Mouse (Mus musculus) limb, embryonic 11.5 days (tissue): ENCODE data around the gene Ttll9. TPM values are rescaled to one million over a fixed set of nuclear protein-coding genes. Genes with fewer than 3 reads are reported as not detected.

Experiments
- ATAC-seq: fragments of 200-750 bp; cut with Nextera tagmentation; 2 replicates; pipeline ENCODE4 v1.8.0; 2017; ENCODE audit warnings: low read depth; ENCODE audit not compliant: insufficient number of reproducible peaks, low FRiP score, low TSS enrichment
- DNase-seq: peaks from one replicate; pipeline ENCODE4 v3.0.0-alpha.2; 2015; ENCODE audit warnings: low spot score
- H3K27ac ChIP-seq: fragments of 300-500 bp; sonication (generic); replicated peaks from 2 replicates; pipeline ENCODE4 v1.5.1; 2014; ENCODE audit warnings: low read depth, mild to moderate bottlenecking, low read length
- H3K27me3 ChIP-seq: fragments of 300-500 bp; sonication (generic); 2 replicates; pipeline ENCODE4 v1.6.1; 2014; ENCODE audit warnings: mild to moderate bottlenecking, low read length, mixed read lengths; ENCODE audit not compliant: control insufficient read depth, insufficient read depth
- H3K36me3 ChIP-seq: fragments of 300-500 bp; sonication (generic); 2 replicates; pipeline ENCODE4 v1.6.1; 2014; ENCODE audit warnings: mild to moderate bottlenecking, low read length, moderate library complexity, mixed read lengths; ENCODE audit not compliant: control insufficient read depth, insufficient read depth
- H3K4me1 ChIP-seq: fragments of 300-500 bp; sonication (generic); 2 replicates; pipeline ENCODE4 v1.6.1; 2014; ENCODE audit warnings: low read length, mixed read lengths; ENCODE audit not compliant: control insufficient read depth, insufficient read depth
- H3K4me2 ChIP-seq: fragments of 300-500 bp; sonication (generic); 2 replicates; pipeline ENCODE4 v1.6.1; 2014; ENCODE audit warnings: low read depth, mild to moderate bottlenecking, moderate library complexity; ENCODE audit not compliant: severe bottlenecking
- H3K4me3 ChIP-seq: fragments of 300-500 bp; sonication (generic); 2 replicates; pipeline ENCODE4 v1.5.1; 2014; ENCODE audit warnings: low read depth, low read length
- H3K9ac ChIP-seq: fragments of 300-500 bp; sonication (generic); 2 replicates; pipeline ENCODE4 v1.6.1; 2014; ENCODE audit warnings: mild to moderate bottlenecking, low read length
- H3K9me3 ChIP-seq: fragments of 300-500 bp; sonication (generic); 2 replicates; pipeline ENCODE4 v1.6.1; 2016; ENCODE audit warnings: low read length; ENCODE audit not compliant: control insufficient read depth
- WGBS: fragments of 180-500 bp; shearing (Covaris S2); extraction: QIAGEN DNeasy Blood & Tissue Kit; methylation state at CpG from one replicate; pipeline ENCODE4 v1.1.7; 2014; 5-methylcytosine and 5-hydroxymethylcytosine counted together
- polyA plus RNA-seq: library from polyadenylated mRNA; unstranded; fragments of >200 nt; fragmentation: Nextera tagmentation; extraction: Ambion mirVana; gene quantifications from 2 replicates; pipeline ENCODE4 v1.2.1, GENCODE M21; 2014

The Ttll9 gene
- polyA plus RNA-seq, 1 experiment from 2014 or later = 0.35 TPM

DNA sequence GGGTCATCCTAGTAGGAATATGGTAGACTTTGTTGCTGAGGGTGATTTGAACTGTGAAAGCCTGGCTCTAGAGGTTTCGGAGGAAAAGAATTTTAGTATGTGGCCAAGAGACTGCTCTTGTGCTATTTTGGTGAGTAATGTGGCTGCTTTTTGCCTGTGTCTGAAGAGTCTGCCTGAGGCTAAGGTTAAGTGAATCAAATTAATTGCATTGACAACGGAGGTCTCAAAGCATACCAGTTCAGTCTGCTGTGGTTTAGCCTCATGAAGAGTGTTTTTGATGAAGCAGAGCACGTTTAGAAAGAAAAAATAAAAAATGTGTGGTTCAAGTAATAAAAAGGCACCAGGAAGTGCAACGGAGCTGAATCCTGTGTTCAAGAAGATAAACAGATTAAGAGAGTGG is 3.3 kb downstream of the Ttll9 start:
- H3K27me3 ChIP-seq = no peaks in the 10 kb centered on the region
- no peaks in the 10 kb centered on the region for H3K36me3 ChIP-seq
- H3K4me2 ChIP-seq = no peak overlapping the region
- ATAC-seq (no peak), DNase-seq (no peak)
- H3K27ac ChIP-seq = no peak overlapping the region
- 71% methylated on average over 4 of the region's 4 CpGs for WGBS
- no peaks in the 10 kb centered on the region for H3K4me1 ChIP-seq
- no peak overlapping the region for H3K9ac ChIP-seq
- H3K4me3 ChIP-seq = no peak overlapping the region
- no peaks in the 10 kb centered on the region for H3K9me3 ChIP-seq

DNA sequence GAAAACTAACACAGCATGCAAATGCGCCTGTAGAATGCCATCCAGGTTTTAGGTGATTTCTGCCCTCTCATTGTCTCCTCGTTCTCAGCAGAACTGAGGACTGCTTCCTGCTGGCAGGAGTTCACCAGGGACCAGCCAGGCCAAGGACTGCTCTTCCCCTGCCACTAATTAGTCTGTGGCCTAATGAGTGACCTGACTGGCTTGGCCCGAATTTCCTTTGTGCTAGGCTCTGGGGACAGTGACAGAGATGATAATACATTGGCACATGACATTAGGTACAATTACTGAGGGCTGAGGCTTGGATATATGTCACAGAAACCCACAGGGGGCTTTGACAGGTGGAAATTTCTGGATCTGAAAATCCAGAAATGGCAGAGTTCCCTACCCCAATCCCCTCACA is 14.7 kb downstream of the Ttll9 start:
- no peak for DNase-seq
- no peak overlapping the region for H3K4me3 ChIP-seq
- no peaks in the 10 kb centered on the region for H3K4me1 ChIP-seq
- H3K9me3 ChIP-seq = no peaks in the 10 kb centered on the region
- H3K4me2 ChIP-seq = no peak overlapping the region
- H3K27me3 ChIP-seq = no peaks in the 10 kb centered on the region
- no peak for ATAC-seq
- no peaks in the 10 kb centered on the region for H3K36me3 ChIP-seq
- H3K27ac ChIP-seq = no peak overlapping the region
- no peak overlapping the region for H3K9ac ChIP-seq
- 66% methylated on average over 3 of the region's 3 CpGs for WGBS

DNA sequence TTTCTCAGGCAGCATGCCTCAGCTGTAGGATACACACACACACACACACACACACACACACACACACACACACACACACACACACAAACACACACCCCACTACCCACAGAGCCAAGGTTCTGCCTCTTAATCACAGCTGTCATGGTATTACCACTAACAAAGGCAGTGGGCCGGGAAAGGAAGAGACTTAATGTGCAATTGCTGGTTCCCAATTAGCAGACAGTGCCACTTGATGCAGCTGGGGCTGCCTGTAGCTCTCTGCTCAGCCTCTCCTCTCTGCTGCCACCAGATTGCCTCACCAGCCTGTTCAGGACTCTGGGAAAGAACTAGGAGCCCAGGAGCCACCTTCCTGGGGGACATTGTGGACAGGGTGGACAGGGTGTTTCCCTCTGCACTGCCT is 23.3 kb downstream of the Ttll9 start:
- H3K27me3 ChIP-seq = 0 out of 2 replicates have a peak, but pooled peaks cover 2% of the 10 kb centered on the region
- WGBS = 14% methylated on average over 1 of the region's 1 CpGs
- H3K27ac ChIP-seq = no peak overlapping the region
- no peaks in the 10 kb centered on the region for H3K9me3 ChIP-seq
- no peak for ATAC-seq
- H3K4me1 ChIP-seq = no peaks in the 10 kb centered on the region
- no peak overlapping the region for H3K9ac ChIP-seq
- H3K4me3 ChIP-seq = no peak overlapping the region
- no peak overlapping the region for H3K4me2 ChIP-seq
- no peaks in the 10 kb centered on the region for H3K36me3 ChIP-seq
- no peak for DNase-seq

DNA sequence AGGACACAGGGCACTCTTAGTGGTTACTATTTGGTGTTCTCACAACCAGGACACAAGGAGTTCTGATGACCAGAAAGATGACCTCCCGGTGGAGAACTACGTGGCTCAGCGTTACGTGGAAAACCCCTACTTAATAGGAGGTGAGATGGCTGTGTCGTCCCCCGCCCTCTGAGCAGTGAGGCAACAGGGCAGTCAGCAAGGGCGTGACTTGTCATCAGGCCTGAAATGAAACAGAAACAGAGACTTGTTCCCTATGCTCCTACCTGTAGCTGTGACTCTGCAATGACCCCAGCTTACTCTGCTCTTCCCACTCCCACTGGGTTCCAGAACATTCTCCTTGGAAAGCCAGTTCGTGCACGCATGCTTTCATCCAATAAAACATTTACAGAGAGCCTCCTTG is 29.2 kb downstream of the Ttll9 start:
- no peaks in the 10 kb centered on the region for H3K9me3 ChIP-seq
- DNase-seq (no peak), ATAC-seq (no peak)
- WGBS = 89% methylated on average over 9 of the region's 9 CpGs
- 0 out of 2 replicates have a peak, but pooled peaks cover 2% of the 10 kb centered on the region for H3K27me3 ChIP-seq
- no peak overlapping the region for H3K4me3 ChIP-seq
- H3K36me3 ChIP-seq = no peaks in the 10 kb centered on the region
- H3K4me2 ChIP-seq = no peak overlapping the region
- H3K27ac ChIP-seq = no peak overlapping the region
- no peak overlapping the region for H3K9ac ChIP-seq
- H3K4me1 ChIP-seq = no peaks in the 10 kb centered on the region

DNA sequence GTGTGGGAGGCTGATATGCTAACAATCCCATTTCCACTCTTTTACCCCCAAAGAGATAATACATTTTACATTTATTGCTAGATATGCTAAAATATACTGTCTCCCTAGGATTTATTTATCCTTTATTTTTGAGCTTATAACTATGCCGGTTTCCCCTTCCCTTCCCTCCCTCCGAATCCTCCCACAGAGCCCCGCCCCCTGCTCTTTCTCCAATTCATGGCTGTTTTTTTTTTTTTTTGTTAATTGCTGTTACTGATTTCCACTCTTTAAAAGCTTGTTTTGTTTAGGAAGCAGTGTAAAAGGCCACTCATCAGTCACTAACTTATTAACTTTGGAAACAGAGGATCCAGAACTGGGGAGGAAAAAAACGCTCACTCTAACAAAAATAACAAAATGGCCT is 34.8 kb downstream of the Ttll9 start:
- H3K4me3 ChIP-seq = no peak overlapping the region
- no peaks in the 10 kb centered on the region for H3K9me3 ChIP-seq
- no peak overlapping the region for H3K9ac ChIP-seq
- 74% methylated on average over 4 of the region's 4 CpGs for WGBS
- no peaks in the 10 kb centered on the region for H3K27me3 ChIP-seq
- H3K4me1 ChIP-seq = no peaks in the 10 kb centered on the region
- H3K27ac ChIP-seq = no peak overlapping the region
- H3K36me3 ChIP-seq = no peaks in the 10 kb centered on the region
- no peak overlapping the region for H3K4me2 ChIP-seq
- ATAC-seq (no peak), DNase-seq (no peak)

DNA sequence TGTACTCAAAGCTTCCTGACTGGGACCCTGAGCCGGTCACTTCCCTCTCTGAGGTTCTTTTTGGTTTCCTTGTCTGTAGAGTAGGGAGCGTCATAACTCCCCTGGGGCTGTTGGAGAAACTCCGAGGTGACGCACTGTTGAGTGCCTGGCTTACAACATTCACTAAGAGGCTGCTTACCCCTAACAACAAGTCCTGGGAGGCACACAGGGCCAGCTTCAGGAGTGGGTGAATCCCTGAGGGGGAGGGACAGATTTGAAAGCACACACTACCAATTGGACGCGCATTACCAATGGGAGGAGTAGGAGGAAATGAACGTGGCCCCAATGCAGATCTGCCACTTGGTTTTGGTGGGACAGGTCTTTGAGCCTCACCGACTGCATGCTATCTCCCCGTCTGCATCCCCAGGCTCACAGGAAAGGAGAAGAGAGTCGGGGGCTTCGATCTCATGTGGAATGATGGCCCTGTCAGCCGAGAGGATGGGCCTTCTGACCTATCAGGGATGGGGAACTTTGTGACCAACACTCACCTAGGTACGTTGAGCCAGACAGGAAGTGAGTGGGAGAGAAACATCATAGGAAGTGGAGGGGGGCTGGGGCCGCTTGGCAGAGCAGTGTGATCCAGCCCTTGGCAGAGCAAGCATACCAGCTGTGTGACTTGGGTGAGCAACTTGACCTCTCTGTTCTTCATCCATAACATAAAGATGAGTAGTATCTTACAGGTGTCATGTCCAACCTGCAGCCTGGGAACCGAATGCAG is 40.4 kb downstream of the Ttll9 start:
- no peaks in the 10 kb centered on the region for H3K27me3 ChIP-seq
- H3K4me1 ChIP-seq = no peaks in the 10 kb centered on the region
- no peak overlapping the region for H3K4me3 ChIP-seq
- no peak overlapping the region for H3K9ac ChIP-seq
- H3K36me3 ChIP-seq = no peaks in the 10 kb centered on the region
- ATAC-seq (no peak), DNase-seq (no peak)
- H3K4me2 ChIP-seq = no peak overlapping the region
- H3K27ac ChIP-seq = no peak overlapping the region
- H3K9me3 ChIP-seq = no peaks in the 10 kb centered on the region
- 80% methylated on average over 15 of the region's 15 CpGs for WGBS

DNA sequence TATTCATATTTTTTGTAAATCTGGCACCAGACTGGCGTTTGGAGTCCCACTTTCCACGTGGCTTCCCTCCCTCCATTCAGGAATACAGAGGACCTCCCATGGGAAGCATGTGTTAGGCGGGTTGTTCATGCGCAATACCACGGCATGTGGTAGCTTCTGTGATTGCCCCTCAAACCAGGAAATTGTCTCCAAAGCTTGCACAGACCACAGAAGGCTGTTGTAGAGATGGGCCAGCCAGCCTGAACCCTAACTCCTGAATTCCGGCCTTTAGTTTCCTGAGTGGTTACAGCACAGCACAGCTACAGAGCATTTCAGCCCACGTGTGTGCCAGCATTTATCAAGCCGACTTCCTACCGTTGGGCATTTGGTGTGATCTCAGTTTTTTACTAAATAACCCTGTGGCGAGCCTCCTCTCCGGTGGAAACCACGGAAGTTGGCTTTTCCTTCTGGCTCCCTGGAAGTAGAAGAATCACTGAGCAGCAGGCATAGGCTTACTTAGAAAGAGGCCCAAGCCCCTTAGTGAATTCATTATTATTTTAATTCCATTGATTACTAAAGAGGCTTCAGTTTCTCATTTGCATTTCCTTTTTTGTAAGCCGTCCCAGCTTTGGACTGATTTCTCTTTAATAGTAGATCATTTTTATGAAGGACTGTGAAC is 41.5 kb downstream of the Ttll9 start:
- H3K36me3 ChIP-seq = no peaks in the 10 kb centered on the region; the same call in 1 of the 2 replicates
- H3K27me3 ChIP-seq = no peaks in the 10 kb centered on the region
- no peak overlapping the region for H3K9ac ChIP-seq
- ATAC-seq (no peak), DNase-seq (no peak)
- WGBS = 76% methylated on average over 13 of the region's 13 CpGs
- no peak overlapping the region for H3K4me3 ChIP-seq
- H3K4me2 ChIP-seq = no peak overlapping the region
- H3K4me1 ChIP-seq = no peaks in the 10 kb centered on the region
- H3K9me3 ChIP-seq = no peaks in the 10 kb centered on the region
- H3K27ac ChIP-seq = no peak overlapping the region

DNA sequence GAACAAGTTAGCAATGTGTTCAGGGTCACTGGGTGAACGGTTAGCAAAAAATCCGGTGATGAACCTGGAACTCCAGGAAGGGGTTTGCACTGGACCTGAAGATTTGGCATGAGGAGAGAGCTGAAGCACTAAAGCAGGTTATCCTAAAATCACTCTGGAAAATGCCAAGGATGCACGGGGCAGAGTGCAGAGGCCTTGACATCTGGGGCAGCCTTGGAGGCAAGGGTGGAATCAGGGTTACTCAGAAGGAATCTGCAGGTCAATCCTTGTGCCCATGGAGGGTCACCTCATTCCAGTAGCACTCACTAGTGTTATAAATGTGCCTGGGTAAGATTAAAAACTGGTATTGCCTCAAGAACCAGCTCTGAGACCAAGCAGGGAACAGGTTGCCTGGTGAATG is 43.7 kb downstream of the Ttll9 start:
- no peaks in the 10 kb centered on the region for H3K9me3 ChIP-seq
- H3K4me1 ChIP-seq = no peaks in the 10 kb centered on the region
- WGBS = 86% methylated on average over 3 of the region's 3 CpGs
- H3K36me3 ChIP-seq = peaks cover 6% of the 10 kb centered on the region
- DNase-seq (no peak), ATAC-seq (no peak)
- H3K4me2 ChIP-seq = no peak overlapping the region
- no peak overlapping the region for H3K27ac ChIP-seq
- H3K4me3 ChIP-seq = no peak overlapping the region
- H3K27me3 ChIP-seq = no peaks in the 10 kb centered on the region
- no peak overlapping the region for H3K9ac ChIP-seq
